ENCODE assay signal across 28 mouse cellular contexts in the genomic region with DNA sequence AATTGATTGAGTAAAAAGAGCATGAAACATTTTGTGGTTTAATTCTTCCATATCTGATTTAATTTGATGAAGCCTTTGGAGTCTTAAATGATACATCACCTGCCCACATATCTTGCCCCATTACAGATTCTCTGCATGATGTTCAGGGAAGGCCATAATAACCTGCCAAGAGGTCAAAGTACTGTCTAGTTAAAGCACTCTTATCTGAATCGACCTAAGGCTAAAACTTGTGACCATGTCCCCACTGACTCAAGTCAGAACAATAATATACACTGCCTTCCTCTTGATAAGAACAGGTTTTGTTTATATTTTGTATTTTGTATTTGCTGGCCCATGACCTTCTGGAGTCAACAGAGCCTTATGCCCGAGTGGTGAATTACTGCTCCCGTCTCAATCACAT.
"Had no signal": no experiment of that assay in that cellular context is flagged by ENCODE, and none has a peak within 500 bp of the region (broad histone marks: within the 10 kb centered on the region; RNA-seq: fewer than 3 reads in every experiment).

No protein-coding gene starts in this region.

- H3K36me3 ChIP-seq: embryonic facial prominence, embryonic 10.5 days; embryonic facial prominence, embryonic 12.5 days; embryonic facial prominence, embryonic 13.5 days; embryonic facial prominence, embryonic 15.5 days; forebrain, embryonic 10.5 days; forebrain, embryonic 12.5 days; forebrain, embryonic 15.5 days had no signal

- H3K4me3 ChIP-seq: embryonic facial prominence, embryonic 10.5 days; embryonic facial prominence, embryonic 12.5 days; embryonic facial prominence, embryonic 13.5 days; embryonic facial prominence, embryonic 15.5 days; erythroblast, embryonic 14.5 days; forebrain, embryonic 10.5 days; forebrain, embryonic 12.5 days; forebrain, embryonic 13.5 days; forebrain, embryonic 15.5 days; gastrocnemius, adult 2 months had no signal

- H3K9me3 ChIP-seq: embryonic facial prominence, embryonic 10.5 days; embryonic facial prominence, embryonic 12.5 days; embryonic facial prominence, embryonic 13.5 days; embryonic facial prominence, embryonic 15.5 days; forebrain, embryonic 10.5 days; forebrain, embryonic 12.5 days; forebrain, embryonic 13.5 days; forebrain, embryonic 15.5 days had no signal

- H3K27ac ChIP-seq: embryonic facial prominence, embryonic 10.5 days; embryonic facial prominence, embryonic 12.5 days; embryonic facial prominence, embryonic 13.5 days; embryonic facial prominence, embryonic 15.5 days; forebrain, embryonic 10.5 days; forebrain, embryonic 12.5 days; forebrain, embryonic 13.5 days; forebrain, embryonic 15.5 days; gastrocnemius, adult 2 months had no signal

- H3K27me3 ChIP-seq: embryonic facial prominence, embryonic 12.5 days; embryonic facial prominence, embryonic 13.5 days; embryonic facial prominence, embryonic 15.5 days; forebrain, embryonic 12.5 days; forebrain, embryonic 13.5 days; forebrain, embryonic 15.5 days had no signal

- ATAC-seq: forebrain, embryonic 13.5 days; forebrain, embryonic 14.5 days; forebrain, embryonic 15.5 days; forebrain, embryonic 16.5 days; forebrain, postnatal 0 days had no signal

- H3K4me1 ChIP-seq: embryonic facial prominence, embryonic 10.5 days; embryonic facial prominence, embryonic 12.5 days; embryonic facial prominence, embryonic 13.5 days; embryonic facial prominence, embryonic 15.5 days; forebrain, embryonic 10.5 days; forebrain, embryonic 12.5 days; forebrain, embryonic 13.5 days; forebrain, embryonic 15.5 days had no signal

- H3K9ac ChIP-seq: embryonic facial prominence, embryonic 12.5 days; embryonic facial prominence, embryonic 13.5 days; embryonic facial prominence, embryonic 15.5 days; forebrain, embryonic 12.5 days; forebrain, embryonic 13.5 days; forebrain, embryonic 15.5 days; forebrain, postnatal 0 days had no signal

- DNase-seq: cerebellum, adult 18-20 months; cerebellum, adult 2 months; cerebellum, adult 8-10 months; cerebellum, adult 9-10 months; cerebellum, adult 9-11 months; cerebellum, postnatal 10 days; cerebellum, postnatal 14 days; cerebellum, postnatal 25 days; cerebellum, postnatal 36 days; embryo, embryonic 11 days; forebrain, postnatal 0 days; gastrocnemius, adult 2 months; gastrocnemius, postnatal 10 days; gastrocnemius, postnatal 14 days; gastrocnemius, postnatal 25 days; gastrocnemius, postnatal 36 days; heart, adult 11 months had no signal

- H3K4me2 ChIP-seq: embryonic facial prominence, embryonic 12.5 days; embryonic facial prominence, embryonic 13.5 days; embryonic facial prominence, embryonic 15.5 days; forebrain, embryonic 12.5 days; forebrain, embryonic 13.5 days; forebrain, embryonic 15.5 days had no signal
